Comparison of ENCODE assay signal across 10 mouse cellular contexts in genomic region chr6:52291021-52291860, GRCm38 (mm10). TPM values are rescaled to one million over a fixed set of nuclear protein-coding genes. Genes with fewer than 3 reads are reported as not detected.
A peak's percentile ranks its signal among the peaks of the same experiment; 100 is the strongest.
DNase-seq lines count a peak whose midpoint lies in the region; ATAC-seq and TF ChIP-seq lines count a peak whose summit lies in the region.
"Had no signal": no experiment of that assay in that cellular context is flagged by ENCODE, and none has a peak within 500 bp of the region (broad histone marks: within the 10 kb centered on the region; RNA-seq: fewer than 3 reads in every experiment).

No protein-coding gene starts in this region.

- H3K4me3 ChIP-seq in liver, embryonic 11.5 days (ENCODE audit: low read depth, low read length), result peak overlapping the region; percentile 17
- H3K4me3 ChIP-seq in left cerebral cortex, adult 2 months, result no peak overlapping the region
- H3K4me3 ChIP-seq: erythroblast, embryonic 14.5 days had no signal

- intact Hi-C loops in left cerebral cortex, adult 2 months (cut with DNase I), result no loop called here

- H3K36me3 ChIP-seq in liver, embryonic 11.5 days (ENCODE audit: control insufficient read depth, insufficient read depth, low read length), result no peaks in the 10 kb centered on the region

- no peaks in the 10 kb centered on the region for H3K9me3 ChIP-seq in liver, embryonic 11.5 days (ENCODE audit: control insufficient read depth, low read length)

- no peak overlapping the region for H3K9ac ChIP-seq in liver, embryonic 11.5 days (ENCODE audit: low read depth, low read length)

- no peak for TF ChIP-seq CTCF in left cerebral cortex, adult 2 months (IDR thresholded peaks at IDR 0.05)

- DNase-seq in adrenal gland, postnatal 14 days, result peak; percentile 50
- DNase-seq in adrenal gland, adult 2 months, result no peak
- DNase-seq in urinary bladder, postnatal 14 days (ENCODE audit: low spot score), result peak; percentile 37
- DNase-seq in urinary bladder, postnatal 10 days (ENCODE audit: low spot score), result no peak
- no peak for DNase-seq in liver, embryonic 11.5 days (ENCODE audit: low spot score)
- DNase-seq in left cerebral cortex, adult 2 months (ENCODE audit: extremely low spot score in 1 of 2, low spot score in 2 of 2), result no peak
- DNase-seq in testis, postnatal 14 days (ENCODE audit: low spot score), result no peak

- peak overlapping the region; percentile 50 for H3K4me2 ChIP-seq in liver, embryonic 11.5 days

- no peak for ATAC-seq in liver, embryonic 11.5 days (replicated peaks; ENCODE audit: low FRiP score)
- no peak for ATAC-seq in megakaryocyte-erythroid progenitor cell, adult 5-6 weeks (replicated peaks; ENCODE audit: low FRiP score, low TSS enrichment, poor library complexity, severe bottlenecking)

- no peak overlapping the region for H3K27ac ChIP-seq in liver, embryonic 11.5 days (ENCODE audit: low read depth, low read length)
- no peak overlapping the region for H3K27ac ChIP-seq in left cerebral cortex, adult 2 months

- WGBS in liver, embryonic 11.5 days, result 4% methylated on average over 45 of the region's 45 CpGs

- H3K4me1 ChIP-seq in liver, embryonic 11.5 days (replicated peaks; ENCODE audit: control insufficient read depth, insufficient read depth, low read length), result no peaks in the 10 kb centered on the region

- peaks cover 55% of the 10 kb centered on the region for H3K27me3 ChIP-seq in liver, embryonic 11.5 days (replicated peaks; ENCODE audit: control insufficient read depth, insufficient read depth, low read length)

RNA-seq across cellular contexts. Expression of gene Evx1, which starts 22.1 kb away (rescaled TPM):
- not detected in 2 replicates for total RNA-seq in adrenal gland, postnatal 14 days (2021)
- total RNA-seq in adrenal gland, adult 2 months (2021), result under 1 TPM in 1 of 2 experiments, not detected in 1; 0.14 TPM
- not detected in 2 replicates for polyA plus RNA-seq in adrenal gland, adult 2 months (2012; rRNA removed)
- polyA plus RNA-seq in liver, embryonic 11.5 days (2014; fragmentation: Nextera tagmentation; extraction: Ambion mirVana), result 0.12 TPM in 1 of 2 replicates, not detected in the other
- total RNA-seq in megakaryocyte-erythroid progenitor cell, adult 5-6 weeks (2014; fragmentation: Nextera tagmentation), result not detected in 2 replicates
- not detected in 2 replicates for total RNA-seq in megakaryocyte-erythroid progenitor cell, adult 5-6 weeks (2017)
- total RNA-seq in left cerebral cortex, adult 2 months (2021), result not detected
- polyA plus RNA-seq: erythroblast, embryonic 14.5 days; spleen, adult 2 months had no signal

RNA-seq across cellular contexts. Expression of gene Hoxa13, which starts 30.6 kb away (rescaled TPM):
- total RNA-seq in adrenal gland, postnatal 14 days (2021), result not detected in 2 replicates
- total RNA-seq in adrenal gland, adult 2 months (2021), result not detected
- polyA plus RNA-seq in adrenal gland, adult 2 months (2012; rRNA removed), result not detected in 2 replicates
- polyA plus RNA-seq in liver, embryonic 11.5 days (2014; fragmentation: Nextera tagmentation; extraction: Ambion mirVana), result 0.15 and 0.30 TPM in 2 replicates
- not detected in 2 replicates for total RNA-seq in megakaryocyte-erythroid progenitor cell, adult 5-6 weeks (2014; fragmentation: Nextera tagmentation)
- total RNA-seq in megakaryocyte-erythroid progenitor cell, adult 5-6 weeks (2017), result not detected in 2 replicates
- not detected for total RNA-seq in left cerebral cortex, adult 2 months (2021)
- polyA plus RNA-seq: erythroblast, embryonic 14.5 days; spleen, adult 2 months had no signal

RNA-seq across cellular contexts. Expression of gene Hoxa11, which starts 45.6 kb away (rescaled TPM):
- not detected in 2 replicates for total RNA-seq in adrenal gland, postnatal 14 days (2021)
- not detected for total RNA-seq in adrenal gland, adult 2 months (2021)
- not detected in 2 replicates for polyA plus RNA-seq in adrenal gland, adult 2 months (2012; rRNA removed)
- 0.18 and 0.26 TPM in 2 replicates for polyA plus RNA-seq in liver, embryonic 11.5 days (2014; fragmentation: Nextera tagmentation; extraction: Ambion mirVana)
- not detected in 2 replicates for total RNA-seq in megakaryocyte-erythroid progenitor cell, adult 5-6 weeks (2014; fragmentation: Nextera tagmentation)
- not detected in 2 replicates for total RNA-seq in megakaryocyte-erythroid progenitor cell, adult 5-6 weeks (2017)
- total RNA-seq in left cerebral cortex, adult 2 months (2021), result not detected
- polyA plus RNA-seq: erythroblast, embryonic 14.5 days; spleen, adult 2 months had no signal

RNA-seq across cellular contexts. Expression of gene Hoxa10, which starts 50.6 kb away (rescaled TPM):
- total RNA-seq in adrenal gland, postnatal 14 days (2021), result 0.15 and 0.68 TPM in 2 replicates
- not detected for total RNA-seq in adrenal gland, adult 2 months (2021)
- polyA plus RNA-seq in adrenal gland, adult 2 months (2012; rRNA removed), result 0.22 TPM in 1 of 2 replicates, not detected in the other
- 0.91 and 2.2 TPM in 2 replicates for polyA plus RNA-seq in liver, embryonic 11.5 days (2014; fragmentation: Nextera tagmentation; extraction: Ambion mirVana)
- not detected in 2 replicates for total RNA-seq in megakaryocyte-erythroid progenitor cell, adult 5-6 weeks (2014; fragmentation: Nextera tagmentation)
- 0.34 TPM in 1 of 2 replicates, not detected in the other for total RNA-seq in megakaryocyte-erythroid progenitor cell, adult 5-6 weeks (2017)
- not detected for total RNA-seq in left cerebral cortex, adult 2 months (2021)
- polyA plus RNA-seq: erythroblast, embryonic 14.5 days; spleen, adult 2 months had no signal

Comparison
In these comparisons a context has a peak if more than half of its experiments do, and no peak if none do; other contexts are left out.
1. DNase-seq: peak in adrenal gland, postnatal 14 days (single experiment) and urinary bladder, postnatal 14 days (single experiment); none in adrenal gland, adult 2 months (single experiment), urinary bladder, postnatal 10 days (single experiment), liver, embryonic 11.5 days (single experiment), left cerebral cortex, adult 2 months (0 of 2) and testis, postnatal 14 days (single experiment).